Mouse (Mus musculus): ENCODE results near the gene Fgfrl1. TPM values are rescaled to one million over a fixed set of nuclear protein-coding genes. Genes with fewer than 3 reads are reported as not detected.

Gene Fgfrl1
- polyA plus RNA-seq, 1 experiment from 2014 or later: 14.9 TPM

DNA sequence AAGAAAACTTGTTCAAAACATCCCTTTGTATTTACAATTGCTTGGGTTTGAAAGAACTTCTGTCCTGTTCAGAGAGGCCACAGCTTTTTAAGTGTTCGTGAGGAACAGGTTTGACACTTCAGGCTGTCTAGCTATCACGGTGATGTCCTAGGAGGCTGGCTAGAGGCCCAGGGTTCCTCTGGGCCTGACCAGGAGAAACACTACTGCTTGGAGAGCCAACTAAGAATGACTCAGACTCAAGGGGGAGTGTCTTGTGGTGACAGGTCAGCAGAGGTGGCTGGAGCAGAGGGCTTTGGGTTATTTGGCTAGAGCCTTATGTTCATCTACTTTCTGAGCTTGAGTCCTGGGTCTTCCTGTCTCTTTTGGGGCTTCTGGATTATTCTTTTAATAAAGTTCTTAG is 31.8 kb downstream of the Fgfrl1 start:
- no peak for ATAC-seq
- H3K36me3 ChIP-seq (ENCODE audit: control insufficient read depth, insufficient read depth): no peaks in the 10 kb centered on the region
- H3K27me3 ChIP-seq (replicated peaks; ENCODE audit: control insufficient read depth, insufficient read depth, low read length): no peaks in the 10 kb centered on the region
- no peak overlapping the region for H3K4me2 ChIP-seq (replicated peaks; ENCODE audit: low read depth)
- no peak for TF ChIP-seq CTCF (IDR thresholded peaks at IDR 0.05; ENCODE audit: low read depth)
- no peaks in the 10 kb centered on the region for H3K4me1 ChIP-seq (replicated peaks; ENCODE audit: control insufficient read depth, insufficient read depth, low read length)
- H3K4me3 ChIP-seq (ENCODE audit: low read depth, low read length): no peak overlapping the region
- WGBS: 53% methylated on average over 2 of the region's 2 CpGs
- H3K9me3 ChIP-seq (ENCODE audit: control insufficient read depth): no peaks in the 10 kb centered on the region
- no peak overlapping the region for H3K27ac ChIP-seq (ENCODE audit: low read depth, low read length)
- H3K9ac ChIP-seq (ENCODE audit: low read depth, low read length): no peak overlapping the region

DNA sequence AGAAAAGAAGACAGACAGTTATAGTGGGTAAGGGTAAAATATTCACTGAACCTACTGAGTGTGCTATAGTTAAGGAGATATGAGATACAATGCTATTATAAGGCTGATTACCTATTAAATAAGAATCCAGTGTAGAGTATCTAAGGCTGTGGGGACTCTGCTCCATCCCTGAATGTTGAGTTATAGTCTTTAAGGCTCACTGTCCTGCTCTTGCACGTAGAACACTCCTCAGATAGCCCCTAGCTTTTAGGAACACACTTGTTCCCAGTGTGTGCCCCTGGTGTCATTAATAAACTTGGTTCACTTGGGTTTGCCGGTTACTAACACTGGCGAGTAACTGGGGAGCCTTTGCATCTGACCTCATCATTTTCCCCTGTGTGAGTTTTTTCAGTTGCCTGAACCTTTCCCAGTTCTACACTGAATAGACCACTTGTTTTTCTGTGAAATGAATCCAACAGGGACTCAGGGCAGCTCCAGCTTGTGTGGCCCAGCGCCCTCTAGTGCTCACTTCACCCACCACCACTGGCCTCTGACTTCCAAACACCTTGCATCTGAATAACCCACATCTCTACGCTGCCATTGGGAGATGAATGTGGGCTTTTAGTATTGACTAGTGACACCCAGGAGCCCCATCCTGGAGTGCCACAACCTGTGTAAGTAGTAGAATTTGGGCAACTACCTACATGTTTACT is 34.5 kb downstream of the Fgfrl1 start:
- no peak overlapping the region for H3K4me3 ChIP-seq (ENCODE audit: low read depth, low read length)
- peak; percentile 82 for ATAC-seq
- no peak overlapping the region for H3K27ac ChIP-seq (ENCODE audit: low read depth, low read length)
- peak; percentile 93 for TF ChIP-seq CTCF (IDR thresholded peaks at IDR 0.05; ENCODE audit: low read depth)
- no peaks in the 10 kb centered on the region for H3K27me3 ChIP-seq (replicated peaks; ENCODE audit: control insufficient read depth, insufficient read depth, low read length)
- H3K4me2 ChIP-seq (replicated peaks; ENCODE audit: low read depth): no peak overlapping the region
- no peaks in the 10 kb centered on the region for H3K9me3 ChIP-seq (ENCODE audit: control insufficient read depth)
- H3K9ac ChIP-seq (ENCODE audit: low read depth, low read length): no peak overlapping the region
- no peaks in the 10 kb centered on the region for H3K4me1 ChIP-seq (replicated peaks; ENCODE audit: control insufficient read depth, insufficient read depth, low read length)
- no peaks in the 10 kb centered on the region for H3K36me3 ChIP-seq (ENCODE audit: control insufficient read depth, insufficient read depth)
- 24% methylated on average over 5 of the region's 5 CpGs for WGBS

DNA sequence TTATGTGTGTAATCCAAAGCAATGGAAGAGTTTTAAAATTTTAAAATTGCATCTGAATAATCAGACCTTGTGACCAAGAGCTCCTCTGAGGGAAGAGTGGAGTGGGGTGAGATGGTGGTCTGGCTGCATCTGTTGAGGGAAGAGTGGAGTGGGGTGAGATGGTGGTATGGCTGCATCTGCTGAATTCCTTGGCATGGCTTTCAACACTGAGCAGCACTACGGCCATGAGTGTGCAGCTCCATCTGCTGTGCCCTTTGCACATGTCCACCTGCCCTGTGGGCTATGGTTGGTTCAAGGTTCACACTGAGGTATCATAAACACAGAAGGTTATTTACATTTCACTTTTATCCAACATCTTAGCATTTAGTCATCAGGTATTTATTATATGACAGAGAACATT is 35.2 kb downstream of the Fgfrl1 start:
- Histone ChIP-seq H3K27ac (ENCODE audit: low read depth, low read length) (no peak overlapping the region), H3K27me3 (replicated peaks; ENCODE audit: control insufficient read depth, insufficient read depth, low read length) (no peaks in the 10 kb centered on the region), H3K4me2 (replicated peaks; ENCODE audit: low read depth) (no peak overlapping the region), H3K36me3 (ENCODE audit: control insufficient read depth, insufficient read depth) (no peaks in the 10 kb centered on the region), H3K4me3 (ENCODE audit: low read depth, low read length) (no peak overlapping the region), H3K4me1 (replicated peaks; ENCODE audit: control insufficient read depth, insufficient read depth, low read length) (no peaks in the 10 kb centered on the region), H3K9me3 (ENCODE audit: control insufficient read depth) (no peaks in the 10 kb centered on the region), H3K9ac (ENCODE audit: low read depth, low read length) (no peak overlapping the region)
- ATAC-seq: peak; percentile 80
- WGBS: 30% methylated on average over 1 of the region's 1 CpGs
- TF ChIP-seq CTCF (IDR thresholded peaks at IDR 0.05; ENCODE audit: low read depth): peak; percentile 62

DNA sequence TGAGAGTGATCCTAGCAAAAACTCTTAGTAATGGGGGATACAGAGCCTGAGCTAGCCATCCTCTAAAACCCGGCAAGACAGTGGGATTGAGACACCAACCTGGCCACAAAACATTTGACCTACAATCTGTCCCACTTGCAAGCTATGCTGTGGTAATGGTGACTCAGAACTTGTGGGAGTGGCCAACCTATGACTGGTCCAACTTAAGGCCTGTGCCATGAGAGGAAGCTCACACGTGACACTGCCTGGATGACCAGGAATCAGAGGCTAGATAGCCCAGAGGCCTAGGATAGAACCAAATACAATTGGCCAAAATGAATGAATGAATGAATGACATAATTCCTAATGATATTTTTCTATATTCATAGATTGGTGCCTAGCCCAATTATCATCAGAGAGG is 49.7 kb downstream of the Fgfrl1 start:
- no peak overlapping the region for H3K27ac ChIP-seq (ENCODE audit: low read depth, low read length)
- WGBS: 74% methylated on average over 2 of the region's 2 CpGs
- TF ChIP-seq CTCF (IDR thresholded peaks at IDR 0.05; ENCODE audit: low read depth): no peak
- no peaks in the 10 kb centered on the region for H3K9me3 ChIP-seq (ENCODE audit: control insufficient read depth)
- H3K27me3 ChIP-seq (replicated peaks; ENCODE audit: control insufficient read depth, insufficient read depth, low read length): no peaks in the 10 kb centered on the region
- H3K36me3 ChIP-seq (ENCODE audit: control insufficient read depth, insufficient read depth): no peaks in the 10 kb centered on the region
- no peak overlapping the region for H3K4me2 ChIP-seq (replicated peaks; ENCODE audit: low read depth)
- H3K4me1 ChIP-seq (replicated peaks; ENCODE audit: control insufficient read depth, insufficient read depth, low read length): 0 out of 2 replicates have a peak, but pooled peaks cover 4% of the 10 kb centered on the region
- no peak overlapping the region for H3K4me3 ChIP-seq (ENCODE audit: low read depth, low read length)
- ATAC-seq: no peak
- no peak overlapping the region for H3K9ac ChIP-seq (ENCODE audit: low read depth, low read length)

DNA sequence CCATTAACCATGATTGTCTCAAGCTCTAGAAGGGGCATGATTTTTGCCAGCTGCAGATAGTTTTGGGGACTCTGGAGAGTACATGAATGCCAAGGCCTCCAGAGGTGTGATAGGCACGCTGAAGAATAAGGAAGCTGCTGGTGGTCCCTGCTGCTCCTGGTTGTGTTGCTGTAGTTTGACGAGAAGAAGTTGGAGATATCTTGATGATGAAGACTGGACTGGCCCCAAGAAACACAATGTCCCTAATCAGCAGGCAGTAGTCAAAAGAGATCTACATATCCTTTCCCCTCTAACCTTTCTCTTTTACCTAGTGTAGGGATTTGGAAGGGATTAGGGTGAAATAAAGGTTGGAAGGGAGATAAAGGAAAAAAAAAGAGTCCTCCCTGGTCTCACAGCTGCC is 50.4 kb downstream of the Fgfrl1 start:
- H3K9me3 ChIP-seq (ENCODE audit: control insufficient read depth): no peaks in the 10 kb centered on the region
- H3K9ac ChIP-seq (ENCODE audit: low read depth, low read length): no peak overlapping the region
- WGBS: 84% methylated on average over 2 of the region's 2 CpGs
- H3K36me3 ChIP-seq (ENCODE audit: control insufficient read depth, insufficient read depth): no peaks in the 10 kb centered on the region
- no peak overlapping the region for H3K27ac ChIP-seq (ENCODE audit: low read depth, low read length)
- no peak for TF ChIP-seq CTCF (IDR thresholded peaks at IDR 0.05; ENCODE audit: low read depth)
- no peak for ATAC-seq
- H3K4me1 ChIP-seq (replicated peaks; ENCODE audit: control insufficient read depth, insufficient read depth, low read length): 0 out of 2 replicates have a peak, but pooled peaks cover 4% of the 10 kb centered on the region
- H3K4me2 ChIP-seq (replicated peaks; ENCODE audit: low read depth): no peak overlapping the region
- no peaks in the 10 kb centered on the region for H3K27me3 ChIP-seq (replicated peaks; ENCODE audit: control insufficient read depth, insufficient read depth, low read length)
- no peak overlapping the region for H3K4me3 ChIP-seq (ENCODE audit: low read depth, low read length)

DNA sequence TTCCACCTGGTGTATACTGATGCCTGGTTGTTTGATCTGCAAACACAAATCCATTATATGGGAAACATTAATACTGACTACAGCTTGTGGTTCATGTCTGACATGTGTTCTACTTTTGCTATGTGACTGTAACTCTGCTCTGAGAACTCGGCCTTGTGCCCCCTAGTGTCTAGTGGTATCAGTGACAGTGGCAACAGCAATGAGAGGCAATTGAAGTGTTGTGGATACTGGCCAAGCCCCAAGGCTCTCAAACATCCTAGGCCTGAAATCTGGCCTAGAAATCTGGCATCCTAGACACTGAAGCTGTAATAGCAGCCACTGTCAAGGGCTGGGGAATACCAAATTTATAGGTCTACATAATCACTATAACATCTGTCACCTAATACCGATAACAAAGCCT is 51.7 kb downstream of the Fgfrl1 start:
- WGBS: 60% methylated on average over 2 of the region's 2 CpGs

More for the DNA sequence above, 51.7 kb downstream of the Fgfrl1 start:
- Histone ChIP-seq H3K9me3 (ENCODE audit: control insufficient read depth) (no peaks in the 10 kb centered on the region), H3K9ac (ENCODE audit: low read depth, low read length) (no peak overlapping the region), H3K27me3 (replicated peaks; ENCODE audit: control insufficient read depth, insufficient read depth, low read length) (no peaks in the 10 kb centered on the region), H3K4me3 (ENCODE audit: low read depth, low read length) (no peak overlapping the region), H3K27ac (ENCODE audit: low read depth, low read length) (no peak overlapping the region), H3K36me3 (ENCODE audit: control insufficient read depth, insufficient read depth) (no peaks in the 10 kb centered on the region), H3K4me1 (replicated peaks; ENCODE audit: control insufficient read depth, insufficient read depth, low read length) (0 out of 2 replicates have a peak, but pooled peaks cover 4% of the 10 kb centered on the region), H3K4me2 (replicated peaks; ENCODE audit: low read depth) (no peak overlapping the region)
- peak; percentile 62 for TF ChIP-seq CTCF (IDR thresholded peaks at IDR 0.05; ENCODE audit: low read depth)
- no peak for ATAC-seq
